Mouse (Mus musculus): ENCODE measurements around the gene Siae. TPM values are rescaled to one million over a fixed set of nuclear protein-coding genes. Genes with fewer than 3 reads are reported as not detected.
A peak's percentile ranks its signal among the peaks of the same experiment; 100 is the strongest.

Siae gene
- total RNA-seq, 1 experiment from 2014 or later = 10.5 TPM

DNA sequence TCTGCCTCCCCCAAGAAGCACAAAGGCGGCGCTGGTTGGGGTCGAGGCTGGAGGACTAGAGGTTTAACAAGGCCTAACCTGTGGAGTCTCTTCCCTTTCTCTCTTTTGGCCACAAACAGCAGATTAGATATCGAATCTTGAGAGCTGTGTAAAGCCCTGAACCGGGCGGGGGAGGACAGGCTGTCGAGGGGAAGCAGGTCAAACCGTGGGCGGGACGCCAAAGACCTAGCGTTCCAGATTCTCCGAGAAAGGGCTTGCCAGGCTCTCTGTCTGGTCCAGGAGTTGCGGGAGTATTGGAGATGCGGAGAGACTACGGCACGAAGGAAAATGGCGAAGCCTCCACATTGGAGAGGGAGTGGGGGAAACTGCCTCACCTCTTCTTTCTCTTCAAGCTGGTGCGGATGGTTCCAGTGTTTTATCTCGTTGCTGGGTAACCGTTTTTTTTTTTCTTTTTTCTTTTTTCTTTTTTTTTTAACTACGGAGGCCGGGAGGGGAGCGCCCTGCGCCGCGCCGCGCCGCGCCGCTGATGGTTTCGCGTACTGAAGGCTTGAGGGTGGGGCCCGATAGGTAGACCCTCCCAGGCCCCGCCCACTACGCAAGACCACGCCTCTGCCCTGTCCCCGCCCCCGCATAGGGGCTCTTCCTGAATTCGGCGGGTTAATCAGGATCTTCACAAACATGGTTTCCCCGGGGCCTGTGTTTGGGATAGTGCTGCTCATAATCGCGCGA, 57.8 kb downstream of the Siae start, which contains the start of gene Spa17:
Spa17 (minus strand) TSS at position 541 of the 729 bp plus-strand sequence.
- ATAC-seq (ENCODE audit: extremely low read depth, insufficient number of reproducible peaks, low FRiP score, poor library complexity, severe bottlenecking) = peak; percentile 79

DNA sequence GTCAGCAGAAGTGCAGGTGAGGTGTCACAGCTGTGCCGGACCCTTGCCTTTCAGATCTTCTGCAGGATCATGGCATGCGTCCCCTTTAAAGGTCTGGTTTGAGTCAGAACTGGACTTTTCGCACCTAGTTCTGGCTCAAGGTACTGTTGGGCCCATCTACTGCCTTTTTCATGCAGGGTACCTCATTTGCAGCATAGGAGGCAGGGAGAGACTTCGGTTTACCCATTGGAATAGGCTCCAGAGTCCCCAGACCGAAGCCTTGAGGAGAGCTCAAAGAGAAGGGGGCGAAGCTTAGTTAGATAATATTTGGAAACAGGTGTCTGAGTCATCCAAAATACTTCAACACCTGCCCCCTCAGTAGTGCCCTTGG, 58.4 kb downstream of the Siae start:
- ATAC-seq (ENCODE audit: extremely low read depth, insufficient number of reproducible peaks, low FRiP score, poor library complexity, severe bottlenecking) = no peak

DNA sequence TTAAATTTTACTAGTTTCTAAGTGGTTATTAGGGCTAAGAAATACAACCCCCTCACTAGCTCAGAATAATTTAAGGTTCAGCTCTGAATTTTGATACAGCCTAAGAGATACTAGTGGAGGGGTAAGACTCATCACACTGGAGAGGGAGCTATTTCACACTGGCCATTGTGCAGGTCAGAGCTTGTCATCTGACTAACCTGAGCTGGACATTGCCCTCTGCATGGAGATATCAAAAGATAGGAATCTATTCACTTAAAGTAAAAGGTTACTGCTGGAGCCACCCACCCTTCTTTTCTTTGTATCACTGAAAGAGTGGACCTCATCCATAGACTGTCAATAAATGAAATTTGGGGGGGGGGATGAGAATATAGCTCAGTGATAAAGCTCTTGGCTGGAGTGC, 58.8 kb downstream of the Siae start:
- ATAC-seq (ENCODE audit: extremely low read depth, insufficient number of reproducible peaks, low FRiP score, poor library complexity, severe bottlenecking) = no peak

DNA sequence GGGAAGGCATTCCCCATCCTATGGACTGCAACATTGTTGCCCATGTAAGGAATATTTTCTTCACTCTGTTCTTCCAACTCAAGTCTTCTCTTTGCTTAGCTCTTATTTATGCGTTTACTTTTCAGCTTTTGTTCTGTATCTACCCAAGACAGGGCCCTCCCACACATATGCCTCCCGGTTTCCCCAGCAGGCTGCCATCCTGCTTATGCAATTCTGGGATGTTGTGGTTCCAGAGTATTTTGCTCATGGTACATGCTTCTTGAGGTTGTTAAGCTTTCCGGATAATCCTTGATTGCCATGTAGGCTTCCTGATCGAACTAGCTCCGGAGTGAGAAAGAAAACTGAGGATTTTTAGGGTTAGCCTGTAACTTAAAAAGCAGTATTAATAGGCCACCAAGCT, 59.7 kb downstream of the Siae start:
- no peak for ATAC-seq (ENCODE audit: extremely low read depth, insufficient number of reproducible peaks, low FRiP score, poor library complexity, severe bottlenecking)

DNA sequence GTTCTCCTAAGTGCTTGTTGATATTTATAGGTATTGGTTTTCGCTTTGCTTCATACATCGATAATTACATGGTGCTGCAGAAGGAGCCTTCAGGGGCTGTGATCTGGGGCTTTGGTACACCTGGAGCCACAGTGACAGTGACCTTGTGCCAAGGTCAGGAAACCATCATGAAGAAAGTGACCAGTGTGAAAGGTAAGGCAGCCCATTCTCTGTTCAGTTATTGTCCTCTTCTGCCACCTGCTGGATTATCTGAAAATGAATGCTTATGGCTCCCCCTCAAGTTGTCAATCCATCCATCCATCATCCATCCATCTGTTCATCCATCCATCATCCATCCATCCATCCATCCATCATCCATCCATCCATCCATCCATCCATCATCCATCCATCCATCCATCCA, 61.3 kb downstream of the Siae start:
- peak; percentile 35; the same call in 1 of the 2 replicates for ATAC-seq (ENCODE audit: extremely low read depth, insufficient number of reproducible peaks, low FRiP score, poor library complexity, severe bottlenecking)

DNA sequence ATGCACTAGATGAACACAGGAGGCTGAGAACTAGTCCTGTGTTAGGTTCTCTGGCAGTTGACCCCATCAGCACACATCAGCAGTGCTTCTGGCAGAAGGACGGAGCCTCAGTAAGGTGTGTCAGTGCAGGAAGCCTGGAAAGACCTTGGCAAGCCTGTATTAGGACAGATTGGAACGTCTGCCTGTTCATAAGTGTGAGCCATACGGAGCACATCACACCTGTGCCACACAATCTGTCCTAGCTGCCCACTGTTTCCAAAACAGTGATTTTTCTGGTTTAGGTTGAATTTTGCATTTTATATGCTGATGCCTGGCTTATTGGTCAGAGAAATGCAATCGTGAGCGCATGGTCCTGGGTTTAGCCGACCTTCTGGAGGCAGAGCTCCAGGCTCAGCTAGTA, 65.8 kb downstream of the Siae start:
- ATAC-seq (ENCODE audit: extremely low read depth, insufficient number of reproducible peaks, low FRiP score, poor library complexity, severe bottlenecking) = no peak

DNA sequence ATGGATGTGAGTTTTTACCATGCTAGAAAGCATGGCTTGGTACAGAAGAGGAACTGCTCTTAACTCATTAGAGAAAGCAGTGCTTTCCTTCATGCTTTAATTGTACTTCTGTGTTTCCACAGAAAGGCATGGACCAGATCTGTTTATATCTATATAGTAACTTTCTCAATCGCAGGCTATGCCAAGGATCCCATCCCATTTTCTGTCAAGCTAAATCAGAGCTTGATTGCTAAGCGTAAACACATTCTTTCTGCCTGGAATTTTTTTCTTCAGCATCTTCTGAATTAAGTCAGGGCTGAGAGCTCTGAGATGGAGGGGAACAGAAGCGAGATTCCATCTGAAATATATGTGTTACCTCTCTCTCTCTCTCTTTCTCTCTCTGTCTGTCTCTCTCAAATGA, 68.5 kb downstream of the Siae start:
- no peak for ATAC-seq (ENCODE audit: extremely low read depth, insufficient number of reproducible peaks, low FRiP score, poor library complexity, severe bottlenecking)

DNA sequence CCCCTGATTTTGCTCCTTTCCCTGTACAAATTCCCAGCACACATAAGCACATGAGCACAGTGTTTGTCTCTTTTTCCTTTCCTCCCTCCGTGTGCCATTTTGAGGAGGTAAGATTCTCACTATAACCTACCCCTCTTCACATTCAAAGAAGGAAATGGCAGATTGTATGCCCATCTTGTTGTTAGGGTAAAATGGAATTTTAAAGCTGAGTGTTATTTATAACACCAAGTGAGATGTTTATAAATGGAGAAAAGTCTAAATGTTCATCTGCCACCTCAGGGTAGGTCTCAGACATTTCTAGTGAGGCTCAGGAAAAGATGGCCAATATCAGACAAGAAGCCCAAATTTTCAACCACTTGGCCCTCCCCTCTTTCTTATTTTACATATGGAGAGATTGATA, 69.0 kb downstream of the Siae start:
- no peak for ATAC-seq (ENCODE audit: extremely low read depth, insufficient number of reproducible peaks, low FRiP score, poor library complexity, severe bottlenecking)

DNA sequence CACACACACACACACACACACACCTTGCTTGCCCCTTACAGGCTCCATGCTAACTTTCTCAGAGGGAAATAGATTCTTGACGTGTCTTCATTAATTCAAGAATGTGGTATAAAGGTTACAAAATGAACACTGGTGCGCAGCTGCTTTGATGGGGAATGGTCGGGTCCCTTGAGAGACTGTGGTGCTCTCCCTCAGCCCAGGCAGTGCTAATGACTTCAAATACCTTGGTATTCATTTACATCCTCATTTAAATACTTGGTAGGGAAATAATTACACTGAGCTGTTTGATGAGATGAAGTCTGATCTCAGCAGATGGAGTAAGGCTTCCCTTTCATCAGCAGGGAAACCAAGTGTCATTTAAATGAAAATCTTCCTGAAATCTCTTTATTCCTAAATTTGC, 69.6 kb downstream of the Siae start:
- ATAC-seq (ENCODE audit: extremely low read depth, insufficient number of reproducible peaks, low FRiP score, poor library complexity, severe bottlenecking) = no peak

DNA sequence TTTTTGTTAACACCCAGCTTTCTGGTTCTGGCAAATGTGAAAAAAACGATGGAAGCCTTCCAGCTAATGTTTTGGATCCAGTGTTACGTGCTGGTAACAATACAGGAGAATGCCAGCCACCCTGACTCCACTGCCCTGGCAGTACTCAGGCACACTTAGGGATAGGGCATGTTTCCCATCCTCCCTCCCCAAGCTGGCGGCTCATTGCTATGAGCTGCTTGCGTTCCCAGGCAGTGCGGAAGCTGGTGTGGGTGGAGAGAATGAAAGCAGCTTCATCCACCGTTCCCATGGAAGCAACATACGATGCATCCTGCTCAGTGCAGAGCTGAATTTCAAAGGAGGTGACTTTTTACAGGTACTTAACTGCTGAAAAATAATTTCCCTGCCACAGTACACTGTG, 70.1 kb downstream of the Siae start:
- ATAC-seq (ENCODE audit: extremely low read depth, insufficient number of reproducible peaks, low FRiP score, poor library complexity, severe bottlenecking) = no peak

DNA sequence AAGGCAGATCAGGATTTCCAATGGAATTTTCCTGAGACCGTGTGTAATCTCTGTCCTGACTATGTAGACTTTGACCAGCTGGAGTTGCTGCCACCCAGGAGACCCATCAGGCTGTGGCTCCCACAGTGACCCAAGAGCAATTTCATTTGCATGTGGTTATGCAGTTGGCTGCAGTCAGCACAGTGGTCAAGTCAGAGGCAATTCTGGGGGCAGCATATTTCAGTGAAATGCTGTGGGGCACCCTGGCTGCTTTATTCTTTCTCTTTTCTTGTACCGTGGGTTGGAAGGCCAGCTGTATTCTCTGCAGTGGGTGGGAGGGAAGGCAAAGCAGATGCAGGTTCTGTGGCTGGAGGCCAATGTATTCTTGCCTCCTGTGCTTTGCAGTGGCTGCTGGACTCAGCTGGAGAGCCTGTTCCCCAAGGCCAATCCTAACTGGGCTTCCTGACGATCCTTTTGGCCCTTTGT, 70.6 kb downstream of the Siae start:
- ATAC-seq (ENCODE audit: extremely low read depth, insufficient number of reproducible peaks, low FRiP score, poor library complexity, severe bottlenecking) = no peak

DNA sequence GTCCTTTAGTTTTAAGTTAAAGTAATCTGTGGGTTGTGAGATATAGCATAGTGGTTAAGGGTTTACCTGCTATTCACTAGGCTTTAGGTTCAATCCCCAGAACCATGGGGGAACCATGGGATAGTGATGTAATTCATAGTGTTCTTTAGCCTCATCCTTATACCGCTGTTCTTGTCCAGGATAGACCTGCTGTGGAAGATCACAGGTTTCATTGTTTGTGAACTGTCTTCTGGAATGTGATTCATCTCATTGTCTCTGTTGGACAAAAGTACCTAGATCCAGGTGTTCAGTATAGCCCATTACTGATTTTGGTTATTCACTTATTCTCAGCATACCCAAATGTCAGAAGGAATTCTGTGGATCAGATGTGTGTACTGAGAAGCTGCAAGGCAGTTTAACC, 71.8 kb downstream of the Siae start:
- no peak for ATAC-seq (ENCODE audit: extremely low read depth, insufficient number of reproducible peaks, low FRiP score, poor library complexity, severe bottlenecking)

DNA sequence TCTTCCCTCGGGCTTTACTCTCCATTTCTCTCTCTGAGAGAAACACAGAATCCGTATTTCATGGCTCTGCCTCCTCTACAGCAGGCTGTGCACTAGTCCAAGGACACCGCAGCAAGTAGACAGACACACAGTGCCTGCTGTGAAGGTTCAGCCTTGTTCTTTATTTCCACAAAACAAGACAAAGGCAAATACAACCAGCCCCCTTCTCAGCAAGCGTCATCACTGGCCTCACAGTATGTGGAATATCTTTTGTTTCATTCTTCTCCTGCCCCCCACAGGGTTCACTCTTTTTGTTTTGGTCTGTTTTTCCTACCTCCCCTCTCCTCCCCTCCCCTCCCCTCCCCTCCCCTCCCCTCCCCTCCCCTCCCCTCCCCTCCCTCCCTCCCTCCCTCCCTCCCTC, 73.1 kb downstream of the Siae start:
- no peak for ATAC-seq (ENCODE audit: extremely low read depth, insufficient number of reproducible peaks, low FRiP score, poor library complexity, severe bottlenecking)

DNA sequence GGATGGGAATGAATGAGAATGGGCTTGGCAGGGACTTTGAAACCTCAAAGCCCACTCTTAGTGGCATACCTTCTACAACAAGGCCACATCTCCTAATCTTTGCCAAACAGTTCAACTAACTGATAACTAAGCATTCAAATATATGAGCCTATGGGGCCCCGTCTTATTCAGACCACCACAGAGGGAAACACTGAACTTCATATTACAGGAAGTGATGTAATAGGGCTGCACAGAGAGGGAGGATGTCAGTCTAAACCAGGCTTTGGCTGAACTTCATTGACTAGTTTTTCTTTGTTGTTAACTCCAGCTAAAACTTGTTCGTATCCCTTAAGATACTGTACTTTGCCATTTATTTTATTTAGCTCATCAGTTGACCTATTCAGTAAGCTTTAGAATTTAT, 74.4 kb downstream of the Siae start:
- no peak for ATAC-seq (ENCODE audit: extremely low read depth, insufficient number of reproducible peaks, low FRiP score, poor library complexity, severe bottlenecking)

DNA sequence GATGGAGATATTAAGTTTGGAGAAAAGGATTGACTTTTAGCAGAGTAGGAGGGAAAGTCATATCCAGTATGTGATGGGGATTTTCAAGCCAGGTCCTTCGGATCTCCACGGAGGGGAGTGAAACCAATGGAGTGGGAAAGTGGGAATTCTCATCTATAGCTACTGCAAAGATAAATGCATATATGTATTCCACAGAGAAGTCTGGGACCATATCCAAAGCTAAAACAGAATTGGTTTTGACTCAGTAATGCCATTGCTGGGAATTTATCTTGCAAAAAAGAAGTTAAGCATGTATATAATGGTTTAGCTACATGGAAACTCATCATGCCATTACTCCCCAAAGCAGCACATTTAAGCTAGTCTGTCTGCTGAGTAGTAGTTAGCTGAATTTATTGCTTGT, 76.8 kb downstream of the Siae start:
- ATAC-seq (ENCODE audit: extremely low read depth, insufficient number of reproducible peaks, low FRiP score, poor library complexity, severe bottlenecking) = no peak

DNA sequence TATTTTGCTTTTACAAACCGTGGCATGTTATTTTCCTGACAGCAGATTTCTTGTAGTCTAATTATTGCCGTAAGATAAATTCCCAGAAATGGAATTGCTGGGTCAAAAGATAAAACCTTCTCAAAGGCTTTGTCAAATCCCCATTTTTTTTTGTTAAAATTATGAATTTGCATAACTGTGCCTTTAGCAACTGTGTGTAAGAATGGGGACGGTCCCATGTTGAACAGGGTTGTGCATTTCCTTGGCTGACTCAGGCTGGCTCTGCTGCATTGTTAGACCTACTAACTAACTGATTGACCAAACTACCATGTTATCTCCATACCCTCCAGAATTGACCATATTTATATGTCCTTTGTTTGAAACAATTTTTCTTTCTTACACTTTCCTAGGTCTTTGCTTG, 78.8 kb downstream of the Siae start:
- no peak for ATAC-seq (ENCODE audit: extremely low read depth, insufficient number of reproducible peaks, low FRiP score, poor library complexity, severe bottlenecking)

DNA sequence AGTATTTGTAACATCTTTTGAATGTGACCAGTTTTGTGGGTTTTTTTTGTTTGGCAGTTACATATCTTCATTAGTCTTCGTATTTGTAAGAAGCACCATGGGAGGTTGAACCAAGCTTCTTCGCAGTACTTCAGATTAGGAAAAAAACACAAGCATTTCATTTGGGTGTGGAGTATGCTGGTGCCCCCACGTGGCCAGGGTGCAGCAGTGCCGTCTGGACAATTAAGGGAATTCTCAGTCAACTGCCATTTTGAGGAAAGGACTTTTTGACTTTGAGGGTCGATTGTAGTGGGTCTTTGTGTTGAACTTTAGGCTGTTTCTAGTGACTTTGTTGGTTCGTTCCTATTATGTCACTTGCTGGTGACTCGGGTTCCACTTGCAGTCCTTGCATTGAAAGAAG, 80.8 kb downstream of the Siae start:
- ATAC-seq (ENCODE audit: extremely low read depth, insufficient number of reproducible peaks, low FRiP score, poor library complexity, severe bottlenecking) = peak; percentile 56; the same call in 1 of the 2 replicates

DNA sequence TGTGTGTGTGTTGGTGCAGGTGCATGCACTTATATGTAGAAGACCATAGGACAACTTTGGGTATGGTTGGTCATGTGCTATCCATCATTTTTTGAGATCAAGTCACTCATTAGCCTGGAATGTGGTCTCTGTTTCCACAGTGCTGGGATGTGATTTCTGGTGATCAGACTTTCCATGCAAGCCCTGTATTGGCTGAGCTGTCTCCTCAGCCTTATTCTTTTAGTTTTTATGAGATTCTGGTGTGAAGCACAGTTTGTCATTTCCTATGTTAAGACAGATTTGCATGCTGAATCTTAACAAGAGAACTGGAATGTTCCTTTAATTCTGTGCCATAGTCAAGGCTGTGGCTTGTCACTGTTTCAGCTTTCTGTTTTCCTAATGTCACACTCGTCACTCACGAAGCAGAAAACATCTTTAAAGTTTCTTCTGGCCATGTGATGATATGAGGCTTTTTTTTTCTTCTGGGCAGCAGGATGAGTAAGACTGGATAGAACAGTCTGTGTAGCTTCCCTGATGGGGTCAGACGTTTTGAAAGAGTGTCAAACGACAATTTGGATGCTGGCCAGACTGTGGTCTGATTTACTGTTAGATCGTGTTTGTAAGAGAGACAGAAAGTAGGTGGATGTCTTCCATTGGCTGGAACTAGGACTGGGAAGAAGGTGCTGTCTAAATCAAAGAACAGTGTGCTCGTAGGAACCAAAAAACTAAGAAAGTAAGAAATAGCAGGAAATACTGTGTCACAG, 81.5 kb downstream of the Siae start:
- ATAC-seq (ENCODE audit: extremely low read depth, insufficient number of reproducible peaks, low FRiP score, poor library complexity, severe bottlenecking) = no peak

DNA sequence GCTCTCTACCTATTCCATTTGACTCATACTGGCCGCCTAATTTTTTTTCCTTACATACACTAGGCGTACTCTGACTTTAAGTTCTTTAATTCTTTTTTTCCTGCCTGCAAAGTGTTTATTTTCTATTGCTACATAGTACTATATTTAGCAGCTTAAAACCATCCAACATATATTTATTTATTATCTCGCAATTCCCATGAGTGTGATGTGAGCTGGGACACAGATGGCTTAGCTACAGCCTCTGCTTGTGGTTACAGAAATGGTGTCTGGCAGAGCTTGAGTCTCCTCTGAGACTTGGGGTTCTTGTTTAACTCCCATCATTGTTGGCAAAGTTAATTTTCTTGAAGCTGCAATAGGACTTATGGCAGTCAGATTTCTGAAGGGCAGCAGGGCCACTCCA, 83.2 kb downstream of the Siae start:
- ATAC-seq (ENCODE audit: extremely low read depth, insufficient number of reproducible peaks, low FRiP score, poor library complexity, severe bottlenecking) = no peak

DNA sequence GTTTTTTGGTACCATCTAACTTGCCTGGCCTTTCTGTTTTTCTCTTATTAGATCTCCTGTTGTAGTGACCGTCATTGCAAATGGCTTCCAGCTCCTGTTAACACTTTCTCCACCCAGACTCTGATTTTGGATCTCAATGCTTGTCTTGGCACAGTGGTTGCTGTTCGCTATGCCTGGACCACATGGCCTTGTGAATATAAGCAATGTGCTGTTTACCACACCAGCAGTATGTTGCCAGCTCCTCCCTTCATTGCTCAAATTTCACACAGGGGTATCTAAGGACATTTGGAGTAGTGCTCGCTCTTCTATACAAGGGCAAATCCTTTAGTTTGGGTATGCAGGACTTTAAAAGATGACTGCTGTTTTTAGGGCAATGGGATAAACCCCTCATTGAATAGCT, 90.7 kb downstream of the Siae start:
- ATAC-seq (ENCODE audit: extremely low read depth, insufficient number of reproducible peaks, low FRiP score, poor library complexity, severe bottlenecking) = no peak

DNA sequence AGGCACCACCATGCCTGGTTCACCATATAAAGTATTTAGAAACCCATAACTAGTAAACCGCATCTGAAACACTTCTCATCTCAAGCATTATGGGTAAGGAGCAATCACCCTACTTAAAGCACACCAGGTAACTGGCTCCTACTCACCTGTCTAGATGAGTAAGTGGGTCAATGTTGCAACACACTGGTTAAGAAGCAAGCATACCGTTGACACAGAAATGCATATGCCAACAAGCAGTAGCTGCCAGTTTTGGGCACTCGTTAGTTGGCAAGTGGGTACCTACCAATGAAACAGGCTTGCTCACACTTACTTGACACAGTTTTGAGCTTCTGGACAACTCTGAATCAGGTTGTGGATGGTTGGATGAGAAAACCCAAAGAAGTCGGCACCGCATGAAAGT, 95.1 kb downstream of the Siae start:
- ATAC-seq (ENCODE audit: extremely low read depth, insufficient number of reproducible peaks, low FRiP score, poor library complexity, severe bottlenecking) = no peak

All from neutrophil, adult 5-6 weeks (primary cell).